Mouse (Mus musculus) Patski (cell line): ENCODE data around the gene Vps37b. TPM values are rescaled to one million over a fixed set of nuclear protein-coding genes. Genes with fewer than 3 reads are reported as not detected.
A peak's percentile ranks its signal among the peaks of the same experiment; 100 is the strongest.

Experiments used
- ATAC-seq: fragments of 100-300 bp; one replicate; pipeline ENCODE4 v1.8.0; 2021
- CTCF ChIA-PET: fragments of 350-600 bp; sonication (Branson Sonifier 250); formaldehyde crosslinking; loops from one replicate; lab custom pipeline; 2022; ENCODE audit warnings: inconsistent platforms; lab: Charles Lee
- POLR2A ChIA-PET: fragments of 350-600 bp; sonication (Branson Sonifier 250); formaldehyde crosslinking; loops from one replicate; lab custom pipeline; 2022; ENCODE audit warnings: antibody characterized with exemption, inconsistent platforms; lab: Charles Lee
- DNase-seq: peaks from one replicate; pipeline ENCODE4 v3.0.0-alpha.2; 2011; ENCODE audit warnings: low read depth, low spot score
- H3K27me3 ChIP-seq: fragments of 371-371 bp; one replicate; pipeline ENCODE4 v1.5.1; 2021
- CTCF ChIP-seq: fragments of 100-300 bp; IDR thresholded peaks from one replicate; pipeline ENCODE4 v1.5.1; 2021
- in situ Hi-C: fragments of 300-500 bp; cut with MboI; formaldehyde crosslinking; loops from 3 replicates; pipeline ENCODE4 v1.11.1; 2018; ENCODE audit warnings: low pct_unique_long_range_greater_than_20kb, mixed read lengths
- polyA plus RNA-seq: library from polyadenylated mRNA; unstranded; gene quantifications from one replicate; pipeline ENCODE4 v1.2.3, GENCODE M21; 2021

The Vps37b gene
- polyA plus RNA-seq, 1 experiment from 2014 or later, result 25.5 TPM

DNA sequence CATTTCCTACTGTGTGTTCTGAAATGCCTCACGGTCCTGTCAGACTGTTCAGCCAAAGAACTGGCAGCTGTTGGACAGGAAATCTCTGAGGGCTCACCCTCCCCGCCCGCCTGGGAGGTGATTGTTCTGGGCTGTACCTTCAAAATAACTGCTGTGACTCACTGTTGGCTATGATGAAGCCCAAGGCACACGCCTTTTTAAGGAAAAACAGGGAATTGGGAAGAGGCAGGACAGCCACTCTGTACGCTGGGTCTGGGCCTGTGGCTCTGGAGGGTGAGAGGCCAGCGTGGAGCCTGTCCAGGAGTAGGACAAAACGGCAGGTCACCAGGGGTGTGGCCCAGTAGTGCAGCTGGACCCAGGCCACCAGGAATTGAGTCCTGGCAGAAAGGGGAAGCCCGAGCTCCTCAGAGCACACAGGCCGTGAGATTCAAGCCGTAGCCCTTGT is 39.9 kb downstream of the Vps37b start:
- in situ Hi-C loops, result loop anchor here (5.0 kb wide), 2 partner anchors 40 to 165 kb away; no protein-coding TSS in a partner anchor
- H3K27me3 ChIP-seq, result no peaks in the 10 kb centered on the region
- DNase-seq, result peak; percentile 63
- ChIA-PET POLR2A (interaction anchor here (0.6 to 1.2 kb wide), 4 partner anchors 36 to 994 kb away, joined by 3 to 4 read pairs (median 4); partner anchors contain the start of genes Ccdc62 and Vps37b), CTCF (interaction anchor here (0.6 to 2.9 kb wide), 15 partner anchors 9 to 93 kb away, joined by 3 to 19 read pairs (median 6); no protein-coding TSS in a partner anchor)
- ATAC-seq, result peak; percentile 48
- no peak for TF ChIP-seq CTCF

DNA sequence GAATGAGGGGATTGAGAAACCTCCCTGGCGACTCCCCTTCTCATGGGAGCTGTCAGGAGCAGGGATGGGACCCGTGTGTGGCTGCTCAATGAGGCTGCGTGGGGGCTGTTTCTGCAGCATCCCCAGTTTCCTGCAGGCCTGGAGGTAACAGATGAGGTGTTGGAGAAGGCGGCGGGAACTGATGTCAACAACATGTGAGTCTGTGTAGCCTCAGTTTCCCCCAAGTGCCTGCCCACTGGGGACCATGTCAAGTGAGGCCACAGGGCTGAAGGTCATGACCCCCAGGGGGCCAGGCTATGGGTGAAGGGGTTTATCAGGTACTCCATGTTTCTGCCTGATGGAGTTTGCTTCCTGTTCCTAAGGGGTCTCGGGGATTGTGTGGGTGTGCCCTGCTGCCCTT is 40.7 kb downstream of the Vps37b start:
- in situ Hi-C loops, result loop anchor here (5.0 kb wide), 2 partner anchors 39 to 164 kb away; no protein-coding TSS in a partner anchor
- ChIA-PET CTCF (interaction anchor here (1.2 to 2.9 kb wide), 6 partner anchors 10 to 65 kb away, joined by 3 to 19 read pairs (median 6); no protein-coding TSS in a partner anchor), POLR2A (no interaction called here)
- no peak for TF ChIP-seq CTCF
- no peaks in the 10 kb centered on the region for H3K27me3 ChIP-seq
- no peak for ATAC-seq
- DNase-seq, result no peak

- ChIA-PET CTCF (interaction anchor here (0.8 to 3.7 kb wide), 5 partner anchors 9 to 34 kb away, joined by 3 to 12 read pairs (median 4); partner anchors contain the start of gene Hip1r), POLR2A (interaction anchor here (0.7 kb wide), 1 partner anchor 16 kb away, joined by 3 read pairs; the partner anchor contains the start of gene Hip1r)
- no peak for DNase-seq
- no peak for TF ChIP-seq CTCF
- in situ Hi-C loops, result loop anchor here (5.0 kb wide), 2 partner anchors 38 to 163 kb away; no protein-coding TSS in a partner anchor
- no peak for ATAC-seq
- H3K27me3 ChIP-seq, result no peaks in the 10 kb centered on the region
Observed at GRCm38 (mm10) chr5:123989941-123990885, 41.9 kb downstream of the Vps37b start.

- ATAC-seq (no peak), DNase-seq (no peak)
- in situ Hi-C loops, result no loop called here
- ChIA-PET CTCF (interaction anchor here (3.7 kb wide), 1 partner anchor 10 kb away, joined by 12 read pairs; no protein-coding TSS in a partner anchor), POLR2A (no interaction called here)
- TF ChIP-seq CTCF, result no peak
- no peaks in the 10 kb centered on the region for H3K27me3 ChIP-seq
Observed at GRCm38 (mm10) chr5:123987511-123987910, 44.6 kb downstream of the Vps37b start.

DNA sequence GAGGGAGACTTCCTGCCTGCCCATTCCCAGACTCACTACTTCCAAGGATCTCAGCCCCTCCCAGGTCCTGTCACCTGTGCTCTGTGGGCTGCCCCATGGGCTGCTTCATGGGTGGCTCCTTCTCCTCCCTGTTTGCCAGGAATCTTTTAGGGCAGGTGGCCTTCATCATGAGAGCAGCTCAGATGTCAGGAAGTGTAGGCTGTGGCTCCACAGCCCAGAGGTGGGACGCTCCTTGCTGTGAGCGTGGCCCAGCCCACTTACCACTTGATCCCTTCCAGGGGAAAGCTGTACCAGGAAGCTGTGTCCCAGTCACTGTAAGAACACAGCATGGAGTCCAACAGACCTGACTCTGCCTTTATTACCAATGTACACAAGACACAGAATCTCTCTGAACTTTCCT is 45.1 kb downstream of the Vps37b start:
- DNase-seq (no peak), ATAC-seq (no peak)
- no peak for TF ChIP-seq CTCF
- ChIA-PET POLR2A (no interaction called here), CTCF (interaction anchor here (3.7 kb wide), 1 partner anchor 9 kb away, joined by 12 read pairs; no protein-coding TSS in a partner anchor)
- no peaks in the 10 kb centered on the region for H3K27me3 ChIP-seq
- in situ Hi-C loops, result no loop called here

DNA sequence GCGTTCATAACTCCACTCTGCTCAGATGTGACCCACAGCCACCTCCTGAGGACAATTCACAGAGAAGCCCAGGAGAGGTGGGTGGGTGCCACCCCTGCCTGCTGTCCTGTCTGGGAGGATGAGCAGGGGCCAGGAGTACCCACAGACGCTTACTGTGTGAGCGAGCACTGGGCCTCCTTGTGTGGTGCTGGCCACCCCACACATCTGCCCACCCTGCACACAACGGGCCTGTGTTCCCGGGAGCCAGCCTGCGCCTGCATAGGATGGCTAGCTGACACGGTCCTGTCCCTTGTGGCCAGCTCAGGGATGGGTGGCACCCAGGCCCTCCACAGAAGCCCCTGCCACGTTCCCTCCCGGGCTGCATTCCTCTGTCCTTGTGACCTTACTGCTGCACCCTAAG is 46.6 kb downstream of the Vps37b start:
- TF ChIP-seq CTCF, result no peak
- DNase-seq, result no peak
- ChIA-PET POLR2A (no interaction called here), CTCF (interaction anchor here (1.2 to 1.8 kb wide), 2 partner anchors 9 to 11 kb away, joined by 3 to 5 read pairs; no protein-coding TSS in a partner anchor)
- ATAC-seq, result no peak
- in situ Hi-C loops, result no loop called here
- H3K27me3 ChIP-seq, result no peaks in the 10 kb centered on the region

GRCm38 (mm10) chr5:123982838-123983237 is 49.2 kb downstream of the Vps37b start:
- ChIA-PET POLR2A (interaction anchor here (0.8 kb wide), 1 partner anchor 32 kb away, joined by 3 read pairs; no protein-coding TSS in a partner anchor), CTCF (interaction anchor here (2.9 kb wide), 1 partner anchor 10 kb away, joined by 12 read pairs; no protein-coding TSS in a partner anchor)
- in situ Hi-C loops, result no loop called here
- no peak for ATAC-seq
- no peaks in the 10 kb centered on the region for H3K27me3 ChIP-seq
- no peak for TF ChIP-seq CTCF
- no peak for DNase-seq

GRCm38 (mm10) chr5:123981250-123981554 is 50.9 kb downstream of the Vps37b start:
- no peaks in the 10 kb centered on the region for H3K27me3 ChIP-seq
- ChIA-PET POLR2A (no interaction called here), CTCF (interaction anchor here (1.0 kb wide), 1 partner anchor 9 kb away, joined by 4 read pairs; no protein-coding TSS in a partner anchor)
- in situ Hi-C loops, result no loop called here
- no peak for TF ChIP-seq CTCF
- no peak for ATAC-seq
- DNase-seq, result no peak

- in situ Hi-C loops, result no loop called here
- no peak for TF ChIP-seq CTCF
- ATAC-seq, result peak; percentile 42
- POLR2A ChIA-PET, result no interaction called here
- CTCF ChIA-PET, result interaction anchor here (1.0 kb wide), 1 partner anchor 9 kb away, joined by 4 read pairs; no protein-coding TSS in a partner anchor
- H3K27me3 ChIP-seq, result no peaks in the 10 kb centered on the region
- peak; percentile 64 for DNase-seq
Observed at GRCm38 (mm10) chr5:123980521-123981249, 51.4 kb downstream of the Vps37b start.

DNA sequence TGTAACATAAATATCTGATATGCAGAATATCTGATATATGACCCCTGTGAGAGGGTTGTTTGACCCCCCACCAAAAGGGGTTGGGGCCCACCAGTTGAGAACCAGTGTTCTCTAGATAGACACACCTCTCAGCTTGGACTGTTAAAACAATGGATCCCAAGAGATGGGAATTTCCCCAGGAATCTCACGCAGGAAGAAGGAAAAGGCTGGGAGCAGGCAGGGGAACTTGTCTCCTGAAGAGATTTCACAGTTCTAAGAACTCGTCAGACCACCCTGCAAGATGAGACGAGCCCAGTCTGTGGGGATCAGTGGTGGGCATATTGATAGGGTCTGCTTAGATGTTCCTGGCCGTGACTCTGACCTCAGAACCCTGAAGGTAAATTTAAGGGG is 52.1 kb downstream of the Vps37b start:
- DNase-seq, result no peak
- POLR2A ChIA-PET, result no interaction called here
- CTCF ChIA-PET, result interaction anchor here (1.7 kb wide), 1 partner anchor 12 kb away, joined by 4 read pairs; no protein-coding TSS in a partner anchor
- no peak for TF ChIP-seq CTCF
- ATAC-seq, result no peak
- in situ Hi-C loops, result no loop called here
- no peaks in the 10 kb centered on the region for H3K27me3 ChIP-seq
